Mouse (Mus musculus) bone marrow macrophage, adult 2 months (primary cell): ENCODE results near the gene Wbp11.

ENCODE experiments used
- CTCF ChIP-seq: IDR thresholded peaks from 2 replicates; pipeline ENCODE4 v1.5.1; 2012; ENCODE audit warnings: low read depth, mild to moderate bottlenecking, low read length, moderate library complexity
- POLR2A ChIP-seq: IDR thresholded peaks from 2 replicates; pipeline ENCODE4 v1.6.1; 2012; ENCODE audit warnings: mild to moderate bottlenecking, low read depth, low read length, borderline replicate concordance

GRCm38 (mm10) chr6:136855183-136855582 is 27.1 kb upstream of the Wbp11 start:
- TF ChIP-seq POLR2A (no peak), CTCF (no peak)
